Mouse (Mus musculus) forebrain, embryonic 10.5 days (tissue): ENCODE measurements around the gene Chmp2a. TPM values are rescaled to one million over a fixed set of nuclear protein-coding genes. Genes with fewer than 3 reads are reported as not detected.
"Not testable (repeated sequence)": the region's sequence is repeated elsewhere in the genome, so short reads cannot be mapped to it uniquely, and the experiment has no call there.

ENCODE experiments used
- DNase-seq: peaks from one replicate; pipeline ENCODE4 v3.0.0-alpha.2; 2017; ENCODE audit warnings: low spot score; ENCODE audit errors: extremely low spot score
- H3K27ac ChIP-seq: fragments of 300-500 bp; sonication (generic); 2 replicates; pipeline ENCODE4 v1.5.1; 2016; ENCODE audit warnings: mild to moderate bottlenecking
- H3K27me3 ChIP-seq: fragments of 300-500 bp; sonication (generic); 2 replicates; pipeline ENCODE4 v1.6.1; 2016; ENCODE audit warnings: mild to moderate bottlenecking; ENCODE audit not compliant: poor library complexity, severe bottlenecking
- H3K36me3 ChIP-seq: fragments of 300-500 bp; sonication (generic); replicated peaks from 2 replicates; pipeline ENCODE4 v1.6.1; 2016; ENCODE audit warnings: mild to moderate bottlenecking, moderate library complexity
- H3K4me1 ChIP-seq: fragments of 300-500 bp; sonication (generic); 2 replicates; pipeline ENCODE4 v1.6.1; 2016
- H3K4me3 ChIP-seq: fragments of 300-500 bp; sonication (generic); 2 replicates; pipeline ENCODE4 v1.5.1; 2016; ENCODE audit warnings: mild to moderate bottlenecking, moderate library complexity
- H3K9me3 ChIP-seq: fragments of 300-500 bp; sonication (generic); 2 replicates; pipeline ENCODE4 v1.6.1; 2016; ENCODE audit warnings: mild to moderate bottlenecking, moderate library complexity
- WGBS: fragments of 180-500 bp; shearing (Covaris S2); methylation state at CpG from one replicate; pipeline ENCODE4 v1.1.7; 2016; 5-methylcytosine and 5-hydroxymethylcytosine counted together
- polyA plus RNA-seq: library from polyadenylated mRNA; unstranded; fragments of >200 nt; fragmentation: Nextera tagmentation; extraction: Ambion mirVana; gene quantifications from 2 replicates; pipeline ENCODE4 v1.2.1, GENCODE M21; 2016

Chmp2a gene
- 97.3 and 102 TPM in 2 replicates for polyA plus RNA-seq

DNA sequence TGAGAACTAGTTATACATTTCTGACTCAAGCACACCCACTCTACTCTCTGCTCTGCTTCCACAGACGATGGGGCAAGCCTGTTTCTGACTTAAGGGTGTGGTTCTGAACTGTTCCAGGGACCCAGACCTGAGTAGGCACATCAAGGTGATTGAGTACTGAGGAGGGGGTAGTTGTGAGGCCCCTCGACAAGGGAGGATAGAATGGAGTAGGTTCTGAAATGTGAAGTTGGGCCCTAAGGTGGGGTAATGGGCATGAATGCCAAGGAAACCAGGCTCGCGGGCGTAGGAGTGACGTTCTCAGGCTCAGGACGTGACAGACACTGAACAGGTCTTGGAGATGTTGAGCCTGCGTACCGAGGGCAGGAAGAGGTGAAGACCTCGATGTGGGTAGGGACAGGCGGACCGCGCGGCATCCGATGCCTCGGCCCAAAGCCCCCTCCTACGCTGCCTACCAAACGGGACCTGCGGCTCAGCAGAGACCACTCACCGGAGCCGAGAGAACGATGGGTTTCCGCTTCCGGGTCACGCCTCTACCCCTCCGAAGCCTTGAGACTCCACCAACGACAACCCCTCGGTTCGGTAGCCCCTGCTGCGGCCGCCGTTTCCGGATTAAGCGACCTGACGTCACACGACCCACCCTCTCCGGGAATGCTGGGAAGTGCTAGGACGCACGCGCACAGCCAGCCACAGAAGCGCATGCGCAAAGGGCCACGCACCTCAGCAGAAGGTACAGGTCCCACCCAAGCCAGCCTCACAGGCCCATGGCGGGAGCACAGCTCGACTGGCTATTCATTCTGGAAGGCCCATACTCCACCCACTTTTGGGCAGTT lies at the start of gene Chmp2a:
Chmp2a (minus strand) TSS at position 660 of the 830 bp plus-strand sequence.
- peaks cover 65% of the 10 kb centered on the region for H3K36me3 ChIP-seq
- WGBS: under 1% methylated on average over 45 of the region's 45 CpGs

DNA sequence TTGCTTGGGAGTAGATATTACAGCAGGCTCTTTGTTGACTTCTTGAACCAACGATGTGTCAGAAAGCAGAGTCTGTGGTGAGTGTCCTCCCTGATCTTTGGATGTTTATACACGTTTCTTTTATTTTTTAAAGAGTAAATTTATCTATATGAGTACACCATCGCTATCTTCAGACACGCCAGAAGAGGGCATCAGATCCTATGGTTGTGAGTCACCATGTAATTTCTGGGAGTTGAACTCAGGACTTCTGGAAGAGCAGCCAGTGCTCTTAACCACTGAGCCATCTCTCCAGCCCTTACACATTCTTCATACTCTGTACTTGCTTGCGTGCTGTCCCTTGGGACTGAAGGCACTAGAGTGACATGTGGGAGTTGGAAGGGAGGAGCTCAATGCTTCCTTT lies 37.7 kb upstream of the Chmp2a start:
- Histone ChIP-seq H3K9me3 (no peaks in the 10 kb centered on the region), H3K27me3 (no peaks in the 10 kb centered on the region), H3K36me3 (no peaks in the 10 kb centered on the region), H3K27ac (no peak overlapping the region), H3K4me1 (no peaks in the 10 kb centered on the region), H3K4me3 (no peak overlapping the region)
- 56% methylated on average over 5 of the region's 5 CpGs for WGBS
- no peak for DNase-seq

More for the DNA sequence above, at the start of gene Chmp2a:
- H3K4me1 ChIP-seq: peaks cover 56% of the 10 kb centered on the region
- H3K9me3 ChIP-seq: no peaks in the 10 kb centered on the region; the same call in 1 of the 2 replicates
- peak within 1 kb of the TSS; percentile 90 for H3K27ac ChIP-seq
- no peaks in the 10 kb centered on the region for H3K27me3 ChIP-seq
- peak; percentile 99 for DNase-seq
- H3K4me3 ChIP-seq: peak within 1 kb of the TSS; percentile 82

DNA sequence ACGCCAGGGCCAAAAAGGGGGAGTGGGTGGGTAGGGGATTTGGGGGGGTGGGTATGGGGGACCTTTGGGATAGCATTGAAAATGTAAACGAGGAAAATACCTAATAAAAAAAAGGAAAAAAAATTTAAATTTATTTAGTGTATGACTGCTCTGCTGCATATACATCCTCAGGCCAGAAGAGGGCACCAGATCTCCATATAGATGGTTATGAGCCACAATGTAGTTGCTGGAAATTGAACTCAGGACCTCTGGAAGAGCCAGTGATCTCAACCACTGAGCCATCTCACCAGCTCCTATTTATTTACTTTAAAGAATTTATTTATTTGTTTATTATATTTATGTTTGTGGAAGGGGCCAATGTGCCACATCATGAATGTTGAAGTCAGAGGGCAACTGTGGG lies 28.8 kb upstream of the Chmp2a start:
- not testable (repeated sequence) for DNase-seq, H3K27ac ChIP-seq, H3K4me1 ChIP-seq, H3K9me3 ChIP-seq, H3K4me3 ChIP-seq, H3K36me3 ChIP-seq, H3K27me3 ChIP-seq
- WGBS: 37% methylated on average over 2 of the region's 2 CpGs

DNA sequence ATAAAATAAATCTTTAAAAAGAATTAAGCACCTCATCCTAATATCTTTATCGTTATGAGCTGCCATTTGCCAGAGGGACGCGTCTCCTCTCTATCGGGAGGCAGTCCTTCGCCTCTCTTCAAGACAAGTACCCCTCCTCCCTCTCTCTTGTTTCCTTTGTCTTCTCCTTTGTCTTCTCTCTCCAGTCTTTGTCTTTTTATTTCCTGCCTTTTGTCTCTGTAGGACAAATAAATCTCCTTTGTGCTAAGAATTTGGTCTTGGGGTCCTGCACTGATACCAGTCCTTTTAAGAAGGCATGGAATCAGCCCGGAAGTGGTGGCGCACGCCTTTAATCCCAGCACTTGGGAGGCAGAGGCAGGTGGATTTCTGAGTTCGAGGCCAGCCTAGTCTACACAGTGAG lies 24.9 kb upstream of the Chmp2a start:
- H3K4me3 ChIP-seq: no peak overlapping the region
- H3K27ac ChIP-seq: no peak overlapping the region
- DNase-seq: no peak
- H3K27me3 ChIP-seq: no peaks in the 10 kb centered on the region
- no peaks in the 10 kb centered on the region; the same call in 1 of the 2 replicates for H3K9me3 ChIP-seq
- peaks cover 7% of the 10 kb centered on the region for H3K4me1 ChIP-seq
- no peaks in the 10 kb centered on the region for H3K36me3 ChIP-seq
- WGBS: 88% methylated on average over 9 of the region's 9 CpGs

DNA sequence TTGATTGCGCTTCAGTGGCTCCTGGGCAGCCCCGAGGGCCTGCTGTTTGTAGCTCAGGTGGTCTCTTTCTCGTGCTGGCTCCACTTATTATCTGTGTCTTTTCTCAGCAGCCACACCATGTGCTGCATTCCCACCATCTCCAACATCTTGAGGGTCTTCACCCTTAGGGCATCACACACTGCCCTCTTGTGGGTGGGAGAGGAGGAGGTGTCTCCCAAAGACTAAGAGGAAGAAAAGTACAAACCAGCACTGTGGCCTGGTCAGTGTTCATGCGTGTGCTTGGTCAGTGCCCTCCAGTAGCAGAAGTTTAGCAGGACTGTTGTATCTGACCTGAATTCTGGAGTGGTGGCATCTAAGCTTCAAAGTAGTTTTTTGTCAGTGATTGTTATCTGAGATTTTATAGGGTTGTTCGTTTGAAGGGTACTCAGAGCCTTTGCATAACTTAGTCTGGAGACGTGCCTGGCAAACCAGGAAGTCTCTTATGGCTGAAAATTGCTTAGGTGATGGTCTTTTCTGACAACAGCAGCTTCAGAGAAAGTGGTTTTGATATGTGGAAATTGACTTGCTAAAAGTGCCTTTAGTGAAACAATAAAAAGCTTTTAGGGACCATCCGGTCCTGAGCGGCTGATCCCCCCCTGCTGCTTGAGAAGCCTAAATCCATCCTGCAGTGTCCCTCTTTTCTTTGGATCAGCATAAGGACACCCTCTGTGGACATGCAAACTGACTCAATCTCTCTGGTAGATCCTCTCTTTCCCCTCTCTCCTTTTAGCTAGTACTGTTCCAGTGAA lies 22.5 kb upstream of the Chmp2a start:
- DNase-seq: no peak
- 52% methylated on average over 8 of the region's 8 CpGs for WGBS
- Histone ChIP-seq H3K9me3 (no peaks in the 10 kb centered on the region), H3K27ac (no peak overlapping the region), H3K4me3 (no peak overlapping the region), H3K36me3 (no peaks in the 10 kb centered on the region), H3K27me3 (no peaks in the 10 kb centered on the region), H3K4me1 (peaks cover 14% of the 10 kb centered on the region)

DNA sequence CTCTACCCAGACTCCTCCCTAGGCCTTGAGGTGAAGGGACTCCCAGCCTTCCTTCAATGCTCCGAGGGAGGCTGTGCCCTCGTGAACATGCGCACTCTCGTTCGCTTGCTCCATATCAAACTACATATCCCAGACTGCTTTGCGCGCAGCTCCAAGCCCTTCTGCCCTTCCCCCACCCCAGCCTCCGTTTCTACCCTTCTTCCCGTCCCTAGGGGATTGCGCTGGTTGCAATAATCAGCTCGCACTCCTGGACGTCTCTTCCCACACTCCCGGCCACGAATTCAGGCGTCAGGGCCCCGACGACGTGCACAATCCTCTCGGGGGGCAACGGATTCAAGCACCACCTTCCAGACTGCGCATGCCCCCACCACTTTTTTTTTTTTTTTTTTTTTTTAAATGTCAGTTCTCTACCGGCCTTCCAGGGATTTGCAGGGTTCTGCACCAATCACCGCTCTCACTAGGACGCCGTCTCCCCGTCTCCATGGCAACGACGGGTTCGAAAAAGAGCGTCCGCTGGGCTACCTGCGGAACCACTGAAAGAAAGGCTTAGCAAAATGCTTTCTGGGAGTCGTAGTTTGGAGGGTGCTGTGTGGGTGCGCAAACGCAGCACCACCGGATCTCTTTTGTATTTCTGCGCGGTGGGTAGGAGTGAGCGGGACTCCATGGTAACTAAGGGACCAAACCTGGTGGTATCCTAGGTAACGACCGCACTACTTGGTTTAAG lies 19.8 kb upstream of the Chmp2a start, which contains the start of gene Mzf1:
Mzf1 (minus strand) TSS at position 478 of the 724 bp plus-strand sequence.
- DNase-seq: peak; percentile 94
- Histone ChIP-seq H3K4me3 (peak within 1 kb of the TSS; percentile 64), H3K27me3 (no peaks in the 10 kb centered on the region), H3K4me1 (peaks cover 14% of the 10 kb centered on the region), H3K9me3 (no peaks in the 10 kb centered on the region), H3K27ac (peak within 1 kb of the TSS; percentile 94), H3K36me3 (no peaks in the 10 kb centered on the region)
- WGBS: under 1% methylated on average over 41 of the region's 41 CpGs

DNA sequence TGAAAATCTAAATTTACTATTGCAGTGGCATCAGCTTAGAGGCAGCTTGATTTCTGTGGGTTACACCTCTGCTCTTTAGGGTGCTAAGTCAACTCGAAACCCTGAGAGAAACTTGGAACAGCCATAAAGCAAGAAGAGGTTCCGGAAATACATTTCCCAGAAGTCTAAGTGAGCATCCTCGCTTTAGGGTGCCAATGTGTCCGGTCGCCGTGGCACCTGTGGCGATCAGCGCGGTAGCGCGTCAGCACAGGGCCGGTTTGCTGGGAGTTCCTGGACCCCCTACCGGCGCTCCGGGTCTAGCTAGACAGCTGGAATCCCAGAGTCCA lies 19.3 kb upstream of the Chmp2a start:
- Histone ChIP-seq H3K4me3 (peak overlapping the region; percentile 64), H3K27ac (peak overlapping the region; percentile 94), H3K27me3 (no peaks in the 10 kb centered on the region), H3K4me1 (peaks cover 14% of the 10 kb centered on the region), H3K36me3 (no peaks in the 10 kb centered on the region), H3K9me3 (no peaks in the 10 kb centered on the region)
- WGBS: 4% methylated on average over 15 of the region's 15 CpGs
- no peak for DNase-seq

DNA sequence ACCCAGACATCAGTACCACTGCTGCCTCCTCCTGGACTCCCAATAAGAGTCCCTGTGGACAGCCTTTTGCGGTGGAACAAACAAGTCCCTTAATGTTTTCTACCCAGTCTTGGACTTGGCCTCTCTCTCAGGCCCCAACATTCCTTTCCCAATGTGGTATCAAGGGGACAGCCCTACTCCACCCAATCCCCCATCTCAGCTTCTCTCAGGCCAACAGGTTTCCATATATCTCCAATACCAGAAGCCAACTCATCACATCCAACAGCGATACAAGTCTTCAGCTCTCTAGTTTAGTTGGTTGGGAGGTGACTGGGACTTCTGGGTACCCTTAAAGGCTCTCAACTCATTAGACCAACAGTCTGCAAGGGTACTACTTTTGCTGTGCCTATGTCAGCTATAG lies 18.9 kb upstream of the Chmp2a start:
- H3K27ac ChIP-seq: peak overlapping the region; percentile 94
- 91% methylated on average over 2 of the region's 2 CpGs for WGBS
- H3K4me1 ChIP-seq: peaks cover 14% of the 10 kb centered on the region
- H3K36me3 ChIP-seq: no peaks in the 10 kb centered on the region
- H3K27me3 ChIP-seq: no peaks in the 10 kb centered on the region
- H3K9me3 ChIP-seq: no peaks in the 10 kb centered on the region
- no peak for DNase-seq
- peak overlapping the region; percentile 64 for H3K4me3 ChIP-seq

DNA sequence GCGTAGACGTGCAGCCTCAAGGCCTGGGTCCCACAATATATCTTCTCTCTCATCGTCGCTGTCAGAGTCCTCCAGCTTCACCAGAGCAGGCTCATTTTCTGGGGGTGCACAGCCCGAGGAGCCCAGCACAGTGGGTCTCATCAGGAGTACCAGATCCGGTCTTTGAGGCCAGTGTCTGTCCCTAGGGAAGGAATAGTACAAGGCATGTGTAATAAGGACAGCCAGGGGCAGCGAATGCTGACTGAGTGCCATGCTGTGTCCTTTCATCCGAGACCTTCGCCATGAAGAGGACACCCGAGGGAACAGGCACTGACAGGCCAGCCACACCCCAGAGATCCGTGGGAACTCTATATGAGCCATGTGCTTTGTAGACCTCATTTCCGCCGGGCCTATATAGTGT lies 18.4 kb upstream of the Chmp2a start:
- 92% methylated on average over 13 of the region's 13 CpGs for WGBS
- Histone ChIP-seq H3K36me3 (no peaks in the 10 kb centered on the region), H3K4me3 (peak overlapping the region; percentile 64; the same call in 1 of the 2 replicates), H3K27me3 (no peaks in the 10 kb centered on the region), H3K27ac (no peak overlapping the region), H3K9me3 (no peaks in the 10 kb centered on the region), H3K4me1 (peaks cover 14% of the 10 kb centered on the region)
- DNase-seq: no peak

DNA sequence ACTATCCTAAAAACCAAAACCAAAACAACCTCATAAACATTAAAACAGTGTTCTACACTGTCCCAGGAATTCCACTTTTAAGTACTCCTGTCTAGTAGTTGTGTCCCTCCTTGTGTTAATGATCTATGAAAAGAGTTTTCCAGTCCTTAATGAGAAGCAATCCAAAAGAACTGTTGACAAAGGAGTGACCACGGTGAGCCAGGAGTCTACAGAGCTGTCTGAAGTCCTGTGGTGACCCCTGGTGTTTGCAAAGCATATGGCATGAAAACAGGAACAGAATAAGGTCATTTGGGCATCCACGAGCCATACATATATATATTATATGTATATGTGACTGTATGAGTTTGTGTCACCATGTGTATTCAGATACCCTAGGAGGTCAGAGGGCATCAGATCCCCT lies 11.5 kb upstream of the Chmp2a start:
- WGBS: 16% methylated on average over 2 of the region's 2 CpGs
- Histone ChIP-seq H3K27ac (no peak overlapping the region), H3K27me3 (peaks cover 48% of the 10 kb centered on the region), H3K4me3 (no peak overlapping the region), H3K9me3 (peaks cover 15% of the 10 kb centered on the region), H3K36me3 (0 out of 2 replicates have a peak, but pooled peaks cover 3% of the 10 kb centered on the region), H3K4me1 (peaks cover 15% of the 10 kb centered on the region)
- DNase-seq: peak; percentile 52

DNA sequence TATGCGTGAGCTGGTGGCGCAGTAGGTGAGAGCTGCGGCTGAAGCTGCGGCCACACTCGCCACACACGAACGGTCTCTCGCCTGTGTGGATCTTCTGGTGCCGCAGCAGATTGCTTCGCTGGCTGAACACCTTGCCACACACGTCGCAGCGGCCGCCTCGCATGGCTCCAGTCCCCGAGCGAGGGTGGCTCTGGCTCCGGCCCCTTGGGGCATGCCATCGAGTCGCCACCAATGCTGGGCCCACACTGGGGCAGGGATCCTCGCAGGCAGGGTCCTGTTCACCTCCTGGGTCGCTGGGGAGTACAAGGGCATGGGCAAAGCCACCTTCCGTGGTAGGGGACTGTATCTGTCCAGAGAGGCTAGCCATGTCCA lies 9.6 kb upstream of the Chmp2a start:
- 3% methylated on average over 23 of the region's 23 CpGs for WGBS
- no peak for DNase-seq
- Histone ChIP-seq H3K36me3 (0 out of 2 replicates have a peak, but pooled peaks cover 3% of the 10 kb centered on the region), H3K4me3 (peak overlapping the region; percentile 63), H3K9me3 (peaks cover 15% of the 10 kb centered on the region), H3K27me3 (peaks cover 53% of the 10 kb centered on the region), H3K27ac (peak overlapping the region; percentile 76; the same call in 1 of the 2 replicates), H3K4me1 (peaks cover 19% of the 10 kb centered on the region)

DNA sequence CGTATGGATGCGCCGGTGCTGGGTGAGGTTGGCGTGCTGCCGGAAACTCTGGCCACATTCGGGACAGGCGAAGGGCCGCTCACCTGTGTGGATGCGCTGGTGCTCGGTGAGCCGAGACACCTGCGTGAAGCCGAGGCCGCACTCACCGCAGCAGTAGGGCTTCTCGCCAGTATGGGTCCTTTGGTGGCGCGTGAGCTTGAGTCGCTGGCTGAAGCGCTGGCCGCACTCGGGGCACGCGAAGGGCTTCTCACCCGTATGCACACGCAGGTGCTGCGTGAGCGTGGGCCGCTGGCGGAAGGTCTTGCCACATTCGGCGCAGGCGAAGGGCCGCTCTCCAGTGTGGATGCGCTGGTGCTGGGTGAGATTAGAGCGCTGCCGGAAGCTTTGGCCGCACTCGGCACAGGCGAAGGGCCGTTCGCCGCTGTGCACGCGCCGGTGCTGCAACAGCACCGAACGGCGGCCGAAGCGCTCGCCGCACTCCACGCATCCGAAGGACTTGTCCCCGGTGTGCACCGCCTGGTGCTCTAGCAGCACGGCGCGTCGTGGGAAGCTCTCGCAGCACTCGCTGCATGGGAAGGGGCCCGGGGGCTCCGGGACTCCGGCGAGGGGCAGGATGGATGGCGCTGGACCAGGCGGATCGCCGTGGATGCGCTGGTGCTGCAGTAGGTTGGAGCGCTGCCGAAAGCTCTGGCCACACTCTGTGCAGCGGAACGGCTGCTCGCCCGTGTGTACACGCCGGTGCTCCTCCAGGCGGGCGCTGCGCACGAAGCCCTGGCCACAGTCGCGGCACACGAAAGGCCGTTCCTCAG lies 9.0 kb upstream of the Chmp2a start:
- H3K27me3 ChIP-seq: peaks cover 53% of the 10 kb centered on the region
- peak; percentile 57 for DNase-seq
- 0 out of 2 replicates have a peak, but pooled peaks cover 3% of the 10 kb centered on the region for H3K36me3 ChIP-seq
- peak overlapping the region; percentile 63 for H3K4me3 ChIP-seq
- WGBS: 5% methylated on average over 88 of the region's 88 CpGs
- H3K4me1 ChIP-seq: peaks cover 25% of the 10 kb centered on the region
- peaks cover 15% of the 10 kb centered on the region for H3K9me3 ChIP-seq
- H3K27ac ChIP-seq: peak overlapping the region; percentile 76
